Mouse (Mus musculus): ENCODE results near the gene Coq10a. TPM values are rescaled to one million over a fixed set of nuclear protein-coding genes. Genes with fewer than 3 reads are reported as not detected.

The Coq10a gene
- total RNA-seq, 2 experiments from 2014 or later, result 272 to 314 TPM

GRCm38 (mm10) chr10:128389570-128389969, 20.8 kb upstream of the Coq10a start:
- intact Hi-C loops (cut with DNase I), result no loop called here

GRCm38 (mm10) chr10:128388941-128389340, 20.1 kb upstream of the Coq10a start:
- intact Hi-C loops (cut with DNase I), result no loop called here
- no peak for DNase-seq (ENCODE audit: low spot score)

More at GRCm38 (mm10) chr10:128389570-128389969, 20.8 kb upstream of the Coq10a start:
- DNase-seq (ENCODE audit: low spot score), result no peak

- no peak for DNase-seq (ENCODE audit: low spot score)
- intact Hi-C loops (cut with DNase I), result no loop called here
Observed at GRCm38 (mm10) chr10:128385902-128386301, 17.1 kb upstream of the Coq10a start.

- DNase-seq (ENCODE audit: low spot score), result no peak
- intact Hi-C loops (cut with DNase I), result no loop called here
Observed at GRCm38 (mm10) chr10:128382482-128382881, 13.7 kb upstream of the Coq10a start.

- no peak for DNase-seq (ENCODE audit: low spot score)
- intact Hi-C loops (cut with DNase I), result no loop called here
Observed at GRCm38 (mm10) chr10:128380565-128380964, 11.8 kb upstream of the Coq10a start.

GRCm38 (mm10) chr10:128379260-128379659, 10.5 kb upstream of the Coq10a start:
- DNase-seq (ENCODE audit: low spot score), result no peak
- intact Hi-C loops (cut with DNase I), result loop anchor here (2.0 kb wide), 1 partner anchor 66 kb away; no protein-coding TSS in a partner anchor

- intact Hi-C loops (cut with DNase I), result loop anchor here (2.0 kb wide), 1 partner anchor 66 kb away; no protein-coding TSS in a partner anchor
- no peak for DNase-seq (ENCODE audit: low spot score)
Observed at GRCm38 (mm10) chr10:128378462-128378861, 9.7 kb upstream of the Coq10a start.

- intact Hi-C loops (cut with DNase I), result loop anchor here (1.0 to 2.0 kb wide), 2 partner anchors 31 to 67 kb away; no protein-coding TSS in a partner anchor
- no peak for DNase-seq (ENCODE audit: low spot score)
Observed at GRCm38 (mm10) chr10:128377940-128378448, 9.2 kb upstream of the Coq10a start.

GRCm38 (mm10) chr10:128377222-128377939, 8.6 kb upstream of the Coq10a start:
- no peak for DNase-seq (ENCODE audit: low spot score)
- intact Hi-C loops (cut with DNase I), result loop anchor here (1.0 kb wide), 1 partner anchor 32 kb away; no protein-coding TSS in a partner anchor

GRCm38 (mm10) chr10:128376455-128377211, 7.8 kb upstream of the Coq10a start, which contains the start of gene Ankrd52:
Gene Ankrd52 (plus strand): TSS chr10:128377115.
- intact Hi-C loops (cut with DNase I), result loop anchor here (1.0 kb wide), 1 partner anchor 33 kb away; no protein-coding TSS in a partner anchor
- DNase-seq (ENCODE audit: low spot score), result peak; percentile 80

GRCm38 (mm10) chr10:128376099-128376454, 7.3 kb upstream of the Coq10a start:
- no peak for DNase-seq (ENCODE audit: low spot score)
- intact Hi-C loops (cut with DNase I), result no loop called here

- DNase-seq (ENCODE audit: low spot score), result no peak
- intact Hi-C loops (cut with DNase I), result no loop called here
Observed at GRCm38 (mm10) chr10:128374393-128374792, 5.6 kb upstream of the Coq10a start.

GRCm38 (mm10) chr10:128372989-128373748, 4.4 kb upstream of the Coq10a start:
- intact Hi-C loops (cut with DNase I), result no loop called here
- no peak for DNase-seq (ENCODE audit: low spot score)

- intact Hi-C loops (cut with DNase I), result no loop called here
Observed at GRCm38 (mm10) chr10:128372142-128372541, 3.3 kb upstream of the Coq10a start.

GRCm38 (mm10) chr10:128370601-128371000, 1.8 kb upstream of the Coq10a start:
- intact Hi-C loops (cut with DNase I), result no loop called here
- DNase-seq (ENCODE audit: low spot score), result no peak

More at GRCm38 (mm10) chr10:128372142-128372541, 3.3 kb upstream of the Coq10a start:
- no peak for DNase-seq (ENCODE audit: low spot score)

- DNase-seq (ENCODE audit: low spot score), result no peak
- intact Hi-C loops (cut with DNase I), result no loop called here
Observed at GRCm38 (mm10) chr10:128370021-128370420, 1.2 kb upstream of the Coq10a start.

- no peak for DNase-seq (ENCODE audit: low spot score)
- intact Hi-C loops (cut with DNase I), result no loop called here
Observed at GRCm38 (mm10) chr10:128369599-128369998, 802 bp upstream of the Coq10a start.

GRCm38 (mm10) chr10:128369218-128369543, 384 bp upstream of the Coq10a start:
- DNase-seq (ENCODE audit: low spot score), result no peak
- intact Hi-C loops (cut with DNase I), result no loop called here

GRCm38 (mm10) chr10:128367899-128368401, 847 bp downstream of the Coq10a start:
- intact Hi-C loops (cut with DNase I), result no loop called here
- no peak for DNase-seq (ENCODE audit: low spot score)

- intact Hi-C loops (cut with DNase I), result no loop called here
- DNase-seq (ENCODE audit: low spot score), result no peak
Observed at GRCm38 (mm10) chr10:128362568-128362967, 6.2 kb downstream of the Coq10a start.
